Mouse (Mus musculus): ENCODE data around the gene Parp8. TPM values are rescaled to one million over a fixed set of nuclear protein-coding genes. Genes with fewer than 3 reads are reported as not detected.

Parp8 gene
- 10 to 100 TPM; 30.1 to 31.2 TPM for total RNA-seq (2021)
- long read RNA-seq, experiment 1, partial matches to known transcripts = 5 of 15 reads
- long read RNA-seq, experiment 1, other reads (novel, unspliced or antisense) = 5 of 15 reads
- long read RNA-seq, experiment 2, partial matches to known transcripts = 3 of 9 reads
- long read RNA-seq, experiment 2, other reads (novel, unspliced or antisense) = 4 of 9 reads

GRCm38 (mm10) chr13:117025226-117026067, at the start of gene Parp8:
Parp8 (minus strand) TSS chr13:117025537.
- peak; percentile 52 to 72 for DNase-seq (ENCODE audit: low spot score in 2 of 2)
- intact Hi-C loops (cut with DNase I) = loop anchor here (10.0 kb wide), 1 partner anchor 141 kb away; no protein-coding TSS in a partner anchor

DNA sequence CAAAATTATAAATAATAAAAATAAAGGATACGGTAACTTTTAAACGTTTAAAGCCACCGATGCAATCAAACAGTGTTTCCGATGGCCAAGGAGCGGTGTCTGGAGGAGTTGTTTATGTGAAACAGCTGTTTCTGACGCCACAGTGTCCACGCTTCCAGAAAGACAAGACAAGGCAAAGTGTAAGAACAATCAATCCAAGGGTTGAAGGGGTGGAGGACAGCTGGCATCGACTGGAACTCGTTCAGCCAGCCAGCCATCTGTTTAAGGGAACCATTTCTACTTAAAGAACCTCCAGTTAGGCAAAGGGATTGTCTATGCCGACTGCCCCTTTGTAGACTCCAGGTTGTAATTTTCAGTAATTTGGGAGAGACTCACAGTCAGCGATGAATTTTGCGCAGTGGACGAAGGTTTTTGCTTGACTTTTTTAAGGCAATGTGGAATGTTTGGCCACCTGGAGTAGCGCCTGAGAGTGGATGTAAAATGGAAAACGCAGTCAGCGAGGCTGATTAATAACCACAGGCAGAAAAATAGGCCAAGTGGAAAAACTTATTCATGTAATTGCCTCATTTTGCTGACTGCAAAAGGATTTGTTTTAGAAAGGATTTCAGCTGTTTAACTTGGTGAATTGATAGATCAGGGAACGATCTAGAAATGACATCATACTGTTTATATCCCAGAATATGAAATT, 37.4 kb upstream of the Parp8 start:
- intact Hi-C loops (cut with DNase I) = no loop called here
- no peak for DNase-seq (ENCODE audit: low spot score in 2 of 2)

- no peak for DNase-seq (ENCODE audit: low spot score in 2 of 2)
- intact Hi-C loops (cut with DNase I) = no loop called here
Observed at GRCm38 (mm10) chr13:117056466-117056865, 31.1 kb upstream of the Parp8 start.

- no peak for DNase-seq (ENCODE audit: low spot score in 2 of 2)
- intact Hi-C loops (cut with DNase I) = no loop called here
Observed at GRCm38 (mm10) chr13:117054811-117055496, 29.6 kb upstream of the Parp8 start.

- intact Hi-C loops (cut with DNase I) = no loop called here
- no peak for DNase-seq (ENCODE audit: low spot score in 2 of 2)
Observed at GRCm38 (mm10) chr13:117052748-117053147, 27.4 kb upstream of the Parp8 start.

DNA sequence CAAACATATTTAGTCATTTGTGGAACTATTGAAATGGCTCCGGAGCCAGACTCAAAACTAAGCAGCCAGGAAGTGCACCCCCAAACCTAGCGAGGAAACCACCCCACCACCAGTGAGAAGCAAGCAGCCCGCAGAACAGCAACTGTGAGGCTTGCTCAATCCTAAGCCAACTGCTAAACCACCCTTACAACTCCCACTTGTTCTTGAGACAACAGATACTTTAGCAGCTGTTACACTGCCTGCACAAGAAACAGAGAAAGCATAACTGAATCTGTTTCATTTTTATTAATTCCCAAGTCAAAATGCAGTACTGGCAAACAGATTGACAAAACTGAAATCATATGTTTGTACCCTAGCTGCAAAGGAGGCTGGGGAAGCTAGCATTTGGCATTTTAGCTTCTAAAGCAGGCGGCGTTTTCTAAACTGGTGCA, 23.2 kb upstream of the Parp8 start:
- DNase-seq (ENCODE audit: low spot score in 2 of 2) = peak; percentile 59 to 79
- intact Hi-C loops (cut with DNase I) = no loop called here

GRCm38 (mm10) chr13:117043567-117043966, 18.2 kb upstream of the Parp8 start:
- DNase-seq (ENCODE audit: low spot score in 2 of 2) = no peak
- intact Hi-C loops (cut with DNase I) = no loop called here

GRCm38 (mm10) chr13:117041021-117041420, 15.7 kb upstream of the Parp8 start:
- DNase-seq (ENCODE audit: low spot score in 2 of 2) = no peak
- intact Hi-C loops (cut with DNase I) = no loop called here

GRCm38 (mm10) chr13:117036277-117036676, 10.9 kb upstream of the Parp8 start:
- DNase-seq (ENCODE audit: low spot score in 2 of 2) = no peak
- intact Hi-C loops (cut with DNase I) = no loop called here

- intact Hi-C loops (cut with DNase I) = no loop called here
Observed at GRCm38 (mm10) chr13:117035121-117035520, 9.8 kb upstream of the Parp8 start.

DNA sequence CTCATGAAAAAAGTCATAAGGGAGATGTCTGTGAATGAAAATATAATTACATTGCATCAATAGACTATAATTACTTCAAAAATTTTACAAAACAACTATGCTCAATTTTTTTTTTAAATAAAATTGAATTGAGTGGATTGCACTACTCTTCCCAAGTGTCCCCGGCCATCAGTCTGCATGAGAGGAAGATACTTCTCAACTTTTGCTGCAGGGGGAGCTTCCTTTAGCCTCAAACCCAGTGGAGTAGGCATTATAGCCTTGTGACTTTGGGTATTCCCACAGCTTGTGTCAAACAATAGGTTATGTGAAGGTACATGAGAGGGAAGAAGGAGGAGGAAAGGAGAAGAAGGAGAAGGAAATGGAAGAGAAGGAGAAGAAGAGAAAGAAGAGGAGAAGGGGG, 9.3 kb upstream of the Parp8 start:
- no peak for DNase-seq (ENCODE audit: low spot score in 2 of 2)
- intact Hi-C loops (cut with DNase I) = no loop called here

More at GRCm38 (mm10) chr13:117035121-117035520, 9.8 kb upstream of the Parp8 start:
- no peak for DNase-seq (ENCODE audit: low spot score in 2 of 2)

- intact Hi-C loops (cut with DNase I) = no loop called here
- DNase-seq (ENCODE audit: low spot score in 2 of 2) = no peak
Observed at GRCm38 (mm10) chr13:117033676-117034308, 8.5 kb upstream of the Parp8 start.

DNA sequence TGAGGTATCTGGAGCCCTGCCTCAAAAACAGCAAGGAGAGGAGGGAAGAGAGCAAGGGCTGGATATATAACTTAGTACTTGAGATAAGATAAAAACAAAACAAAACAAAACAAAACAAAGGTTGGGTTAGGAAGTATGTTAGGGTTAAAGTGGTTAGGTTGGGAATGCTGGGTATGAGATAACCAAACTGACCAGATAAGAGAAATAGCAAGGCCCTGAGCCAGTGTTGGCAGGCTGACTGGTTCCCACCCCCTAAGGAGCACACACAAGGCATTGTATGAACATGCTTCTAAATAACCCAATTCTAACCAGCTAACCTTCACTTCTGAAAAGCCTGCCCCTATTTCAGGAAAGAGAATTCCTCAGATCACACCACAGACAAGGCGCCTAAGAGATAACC, 7.1 kb upstream of the Parp8 start:
- intact Hi-C loops (cut with DNase I) = no loop called here
- no peak for DNase-seq (ENCODE audit: low spot score in 2 of 2)

DNA sequence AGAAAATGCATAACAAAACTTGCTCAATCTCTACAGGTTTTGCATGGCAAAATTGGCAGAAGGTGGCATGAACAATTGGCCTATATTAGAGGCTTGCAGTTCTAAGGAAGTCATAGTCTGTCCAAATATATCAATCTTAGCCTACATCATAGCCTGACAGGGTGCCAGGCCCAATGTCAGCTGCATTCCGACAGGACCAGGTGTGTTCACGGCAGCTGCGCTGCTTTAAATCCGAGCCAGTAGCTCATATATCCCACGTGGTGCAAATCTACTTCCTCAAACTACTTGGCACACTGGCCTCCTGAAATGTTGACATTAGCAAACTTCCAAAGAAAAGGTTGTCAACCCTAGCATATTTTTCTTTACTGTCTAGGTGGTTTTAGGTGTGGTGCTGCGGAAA, 6.2 kb upstream of the Parp8 start:
- no peak for DNase-seq (ENCODE audit: low spot score in 2 of 2)
- intact Hi-C loops (cut with DNase I) = no loop called here

- intact Hi-C loops (cut with DNase I) = loop anchor here (10.0 kb wide), 1 partner anchor 143 kb away; no protein-coding TSS in a partner anchor
- DNase-seq (ENCODE audit: low spot score in 2 of 2) = no peak
Observed at GRCm38 (mm10) chr13:117028221-117028620, 2.9 kb upstream of the Parp8 start.

GRCm38 (mm10) chr13:117027336-117027735, 2.0 kb upstream of the Parp8 start:
- DNase-seq (ENCODE audit: low spot score in 2 of 2) = no peak
- intact Hi-C loops (cut with DNase I) = loop anchor here (10.0 kb wide), 1 partner anchor 143 kb away; no protein-coding TSS in a partner anchor

DNA sequence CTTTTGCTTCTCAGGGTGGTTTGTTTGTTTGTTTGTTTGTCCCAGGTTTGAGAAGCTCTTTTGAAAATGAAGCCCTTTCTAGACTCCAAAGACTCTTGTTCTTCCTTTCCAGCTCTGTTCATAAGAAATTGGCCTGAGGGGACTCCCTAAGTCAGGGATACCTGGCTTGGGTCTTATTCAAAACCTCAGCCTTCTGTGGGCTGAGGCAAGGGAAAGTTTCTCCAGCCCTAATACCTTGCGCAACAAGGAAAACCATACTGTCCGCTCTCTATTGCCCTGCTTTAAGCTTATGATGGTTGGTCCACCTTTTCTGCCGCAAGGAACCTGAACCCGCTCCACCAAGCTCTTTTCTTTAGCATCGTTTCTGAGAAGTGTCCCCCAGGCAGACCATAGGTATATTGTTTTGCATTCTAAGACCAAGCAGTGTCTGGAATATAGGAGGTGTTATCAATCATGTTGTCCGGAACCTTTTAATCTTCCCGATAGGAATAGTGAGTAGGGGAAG, 991 bp upstream of the Parp8 start:
- intact Hi-C loops (cut with DNase I) = loop anchor here (10.0 kb wide), 1 partner anchor 142 kb away; no protein-coding TSS in a partner anchor
- no peak for DNase-seq (ENCODE audit: low spot score in 2 of 2)

- DNase-seq (ENCODE audit: low spot score in 2 of 2) = no peak
- intact Hi-C loops (cut with DNase I) = loop anchor here (10.0 kb wide), 1 partner anchor 140 kb away; no protein-coding TSS in a partner anchor
Observed at GRCm38 (mm10) chr13:117024916-117025225, 466 bp downstream of the Parp8 start.
